Mouse (Mus musculus) spleen, adult 2 months (tissue): ENCODE results near the gene Ikzf1.

Experiments used
- CTCF ChIP-seq: fragments of 200-500 bp; IDR thresholded peaks from 2 replicates; pipeline ENCODE4 v1.5.1; 2011; ENCODE audit warnings: mild to moderate bottlenecking, inconsistent platforms; ENCODE audit not compliant: insufficient read depth, insufficient read length, insufficient replicate concordance; ENCODE audit errors: extremely low read depth
- POLR2A ChIP-seq: fragments of 200-500 bp; IDR thresholded peaks from 2 replicates; pipeline ENCODE4 v1.6.1; 2011; ENCODE audit warnings: low read depth, low read length, inconsistent platforms

GRCm38 (mm10) chr11:11751091-11751490, 66.3 kb downstream of the Ikzf1 start:
- TF ChIP-seq CTCF, result no peak
- no peak for TF ChIP-seq POLR2A
